Mouse (Mus musculus) v-Abl transformed pro-B cells (cell line): ENCODE data around the gene Tmem245.
"Not testable (repeated sequence)": the region's sequence is repeated elsewhere in the genome, so short reads cannot be mapped to it uniquely, and the experiment has no call there.

ENCODE experiments used
- in situ Hi-C, 2 experiments: fragments of 400-800 bp; cut with MboI; formaldehyde crosslinking; loops; one replicate each; pipeline ENCODE4 v1.15.1; 2025; ENCODE audit not compliant: unreplicated experiment in 2 of 2

Tmem245 gene

GRCm38 (mm10) chr4:56880036-56880703, 67.1 kb downstream of the Tmem245 start:
- in situ Hi-C loops: no loop called here

GRCm38 (mm10) chr4:56878971-56879370, 68.3 kb downstream of the Tmem245 start:
- in situ Hi-C loops: no loop called here

- in situ Hi-C loops: not testable (repeated sequence)
Measured at GRCm38 (mm10) chr4:56870541-56870940, 76.7 kb downstream of the Tmem245 start.

GRCm38 (mm10) chr4:56867761-56868160, 79.5 kb downstream of the Tmem245 start:
- in situ Hi-C loops: no loop called here

GRCm38 (mm10) chr4:56865971-56866370, 81.3 kb downstream of the Tmem245 start:
- in situ Hi-C loops: no loop called here

- in situ Hi-C loops: no loop called here
Measured at GRCm38 (mm10) chr4:56865003-56865511, 82.2 kb downstream of the Tmem245 start, which contains the start of gene Ctnnal1. Gene Ctnnal1, minus strand, starts transcription at chr4:56865188.

GRCm38 (mm10) chr4:56864417-56865001, 82.7 kb downstream of the Tmem245 start:
- in situ Hi-C loops: no loop called here

GRCm38 (mm10) chr4:56864016-56864415, 83.2 kb downstream of the Tmem245 start:
- in situ Hi-C loops: no loop called here

- in situ Hi-C loops: no loop called here
Measured at GRCm38 (mm10) chr4:56861551-56861950, 85.7 kb downstream of the Tmem245 start.

GRCm38 (mm10) chr4:56858733-56859132, 88.5 kb downstream of the Tmem245 start:
- in situ Hi-C loops: no loop called here

- in situ Hi-C loops: no loop called here
Measured at GRCm38 (mm10) chr4:56856371-56856949, 90.8 kb downstream of the Tmem245 start.

GRCm38 (mm10) chr4:56855935-56856334, 91.3 kb downstream of the Tmem245 start:
- in situ Hi-C loops: no loop called here

- in situ Hi-C loops: no loop called here
Measured at GRCm38 (mm10) chr4:56850724-56851123, 96.5 kb downstream of the Tmem245 start.

- in situ Hi-C loops: loop anchor here in 1 of 2 experiments (10.0 kb wide), 1 partner anchor 87 kb away; no protein-coding TSS in a partner anchor
Measured at GRCm38 (mm10) chr4:56848044-56848443, 99.2 kb downstream of the Tmem245 start.

GRCm38 (mm10) chr4:56847400-56847799, 99.8 kb downstream of the Tmem245 start:
- in situ Hi-C loops: loop anchor here in 1 of 2 experiments (10.0 kb wide), 1 partner anchor 87 kb away; no protein-coding TSS in a partner anchor

- in situ Hi-C loops: loop anchor here in 1 of 2 experiments (10.0 kb wide), 1 partner anchor 89 kb away; no protein-coding TSS in a partner anchor
Measured at GRCm38 (mm10) chr4:56845896-56846533, 101.2 kb downstream of the Tmem245 start.

GRCm38 (mm10) chr4:56844911-56845310, 102.3 kb downstream of the Tmem245 start:
- in situ Hi-C loops: loop anchor here in 1 of 2 experiments (10.0 kb wide), 1 partner anchor 90 kb away; no protein-coding TSS in a partner anchor

GRCm38 (mm10) chr4:56843963-56844362, 103.3 kb downstream of the Tmem245 start:
- in situ Hi-C loops: loop anchor here in 1 of 2 experiments (10.0 kb wide), 1 partner anchor 91 kb away; no protein-coding TSS in a partner anchor

- in situ Hi-C loops: loop anchor here in 1 of 2 experiments (10.0 kb wide), 1 partner anchor 92 kb away; no protein-coding TSS in a partner anchor
Measured at GRCm38 (mm10) chr4:56842501-56842900, 104.7 kb downstream of the Tmem245 start.

GRCm38 (mm10) chr4:56840297-56840696, 106.9 kb downstream of the Tmem245 start:
- in situ Hi-C loops: loop anchor here in 1 of 2 experiments (10.0 kb wide), 1 partner anchor 95 kb away; no protein-coding TSS in a partner anchor
